Mouse (Mus musculus) stomach, embryonic 16.5 days (tissue): ENCODE results near the gene Sdr39u1. TPM values are rescaled to one million over a fixed set of nuclear protein-coding genes. Genes with fewer than 3 reads are reported as not detected.
A peak's percentile ranks its signal among the peaks of the same experiment; 100 is the strongest.

Source experiments
- ATAC-seq: fragments of 200-750 bp; cut with Nextera tagmentation; 2 replicates; pipeline ENCODE4 v1.8.0; 2017; ENCODE audit warnings: moderate number of reproducible peaks, moderate TSS enrichment; ENCODE audit not compliant: insufficient read depth, low FRiP score
- H3K27ac ChIP-seq: fragments of 300-500 bp; sonication (generic); 2 replicates; pipeline ENCODE4 v1.5.1; 2014; ENCODE audit warnings: low read length
- H3K27me3 ChIP-seq: fragments of 300-500 bp; sonication (generic); 2 replicates; pipeline ENCODE4 v1.6.1; 2014; ENCODE audit warnings: low read length, control low read depth, mixed read lengths; ENCODE audit not compliant: control insufficient read depth, insufficient read depth
- H3K36me3 ChIP-seq: fragments of 300-500 bp; sonication (generic); 2 replicates; pipeline ENCODE4 v1.6.1; 2014; ENCODE audit warnings: low read length; ENCODE audit not compliant: control insufficient read depth, insufficient read depth
- H3K4me1 ChIP-seq: fragments of 300-500 bp; sonication (generic); 2 replicates; pipeline ENCODE4 v1.6.1; 2014; ENCODE audit warnings: low read length, control low read depth, mixed read lengths; ENCODE audit not compliant: control insufficient read depth, insufficient read depth
- H3K4me2 ChIP-seq: fragments of 300-500 bp; sonication (generic); 2 replicates; pipeline ENCODE4 v1.6.1; 2014; ENCODE audit warnings: low read depth, low read length, mixed read lengths
- H3K4me3 ChIP-seq: fragments of 300-500 bp; sonication (generic); replicated peaks from 2 replicates; pipeline ENCODE4 v1.5.1; 2014; ENCODE audit warnings: mild to moderate bottlenecking, low read length
- H3K9ac ChIP-seq: fragments of 300-500 bp; sonication (generic); 2 replicates; pipeline ENCODE4 v1.6.1; 2014; ENCODE audit warnings: low read length
- H3K9me3 ChIP-seq: fragments of 300-500 bp; sonication (generic); replicated peaks from 2 replicates; pipeline ENCODE4 v1.6.1; 2016; ENCODE audit warnings: low read length, control low read depth; ENCODE audit not compliant: control insufficient read depth
- WGBS: fragments of 180-500 bp; shearing (Covaris S2); extraction: QIAGEN DNeasy Blood & Tissue Kit; methylation state at CpG from one replicate; pipeline ENCODE4 v1.1.7; 2014; 5-methylcytosine and 5-hydroxymethylcytosine counted together
- polyA plus RNA-seq: library from polyadenylated mRNA; unstranded; fragments of >200 nt; fragmentation: Nextera tagmentation; extraction: Ambion mirVana; gene quantifications from 2 replicates; pipeline ENCODE4 v1.2.1, GENCODE M21; 2015

Sdr39u1 gene
- polyA plus RNA-seq, 1 experiment from 2014 or later: 66.5 TPM

GRCm38 (mm10) chr14:55885791-55886271, 14.3 kb downstream of the Sdr39u1 start:
- Histone ChIP-seq H3K4me2 (peak overlapping the region; percentile 84), H3K27ac (peak overlapping the region; percentile 97), H3K27me3 (no peaks in the 10 kb centered on the region), H3K4me3 (peak overlapping the region; percentile 75), H3K4me1 (peaks cover 22% of the 10 kb centered on the region), H3K9ac (peak overlapping the region; percentile 92), H3K36me3 (peaks cover 17% of the 10 kb centered on the region), H3K9me3 (no peaks in the 10 kb centered on the region)
- 3% methylated on average over 16 of the region's 16 CpGs for WGBS
- ATAC-seq: no peak

- WGBS: under 1% methylated on average over 20 of the region's 30 CpGs
- Histone ChIP-seq H3K9me3 (no peaks in the 10 kb centered on the region), H3K27ac (peak overlapping the region; percentile 97), H3K36me3 (peaks cover 17% of the 10 kb centered on the region), H3K4me1 (peaks cover 22% of the 10 kb centered on the region), H3K9ac (peak overlapping the region; percentile 92), H3K4me2 (peak overlapping the region; percentile 84), H3K4me3 (peak overlapping the region; percentile 75), H3K27me3 (no peaks in the 10 kb centered on the region)
- peak; percentile 69 for ATAC-seq
Observed at GRCm38 (mm10) chr14:55885114-55885790, 14.8 kb downstream of the Sdr39u1 start.

GRCm38 (mm10) chr14:55884713-55885113, 15.4 kb downstream of the Sdr39u1 start, which contains the start of gene Khnyn:
Gene Khnyn (plus strand): TSS chr14:55884947.
- Histone ChIP-seq H3K36me3 (peaks cover 14% of the 10 kb centered on the region), H3K4me2 (peak within 1 kb of the TSS; percentile 84), H3K4me1 (peaks cover 22% of the 10 kb centered on the region), H3K27ac (peak within 1 kb of the TSS; percentile 97), H3K27me3 (no peaks in the 10 kb centered on the region), H3K4me3 (peak within 1 kb of the TSS; percentile 75), H3K9me3 (no peaks in the 10 kb centered on the region), H3K9ac (peak within 1 kb of the TSS; percentile 92)
- ATAC-seq: peak; percentile 94
- WGBS: under 1% methylated on average over 30 of the region's 30 CpGs

- peak within 1 kb of the TSS; percentile 84 for H3K4me2 ChIP-seq
- peak within 1 kb of the TSS; percentile 75 for H3K4me3 ChIP-seq
- H3K9ac ChIP-seq: peak within 1 kb of the TSS; percentile 92
- 39% methylated on average over 4 of the region's 4 CpGs for WGBS
- H3K27ac ChIP-seq: peak within 1 kb of the TSS; percentile 97
- peak; percentile 23; the same call in 1 of the 2 replicates for ATAC-seq
- no peaks in the 10 kb centered on the region for H3K27me3 ChIP-seq
- peaks cover 9% of the 10 kb centered on the region for H3K36me3 ChIP-seq
- peaks cover 22% of the 10 kb centered on the region for H3K4me1 ChIP-seq
- no peaks in the 10 kb centered on the region for H3K9me3 ChIP-seq
Observed at GRCm38 (mm10) chr14:55884166-55884565, 15.9 kb downstream of the Sdr39u1 start, which contains the start of gene Cbln3. Gene Cbln3 (minus strand): TSS chr14:55884392.

GRCm38 (mm10) chr14:55883663-55884062, 16.4 kb downstream of the Sdr39u1 start:
- Histone ChIP-seq H3K4me1 (peaks cover 22% of the 10 kb centered on the region), H3K4me2 (peak overlapping the region; percentile 84; the same call in 1 of the 2 replicates), H3K4me3 (no peak overlapping the region), H3K27ac (peak overlapping the region; percentile 97), H3K9ac (peak overlapping the region; percentile 92), H3K9me3 (no peaks in the 10 kb centered on the region), H3K36me3 (peaks cover 5% of the 10 kb centered on the region; the same call in 1 of the 2 replicates), H3K27me3 (no peaks in the 10 kb centered on the region)
- no peak for ATAC-seq
- WGBS: 90% methylated on average over 12 of the region's 12 CpGs

- Histone ChIP-seq H3K27me3 (no peaks in the 10 kb centered on the region), H3K9me3 (no peaks in the 10 kb centered on the region), H3K27ac (peak overlapping the region; percentile 71; the same call in 1 of the 2 replicates), H3K36me3 (peaks cover 5% of the 10 kb centered on the region; the same call in 1 of the 2 replicates), H3K9ac (peak overlapping the region; percentile 28; the same call in 1 of the 2 replicates), H3K4me2 (no peak overlapping the region), H3K4me1 (peaks cover 22% of the 10 kb centered on the region), H3K4me3 (no peak overlapping the region)
- WGBS: 91% methylated on average over 13 of the region's 13 CpGs
- ATAC-seq: no peak
Observed at GRCm38 (mm10) chr14:55883149-55883661, 16.9 kb downstream of the Sdr39u1 start.

- H3K4me1 ChIP-seq: peaks cover 28% of the 10 kb centered on the region
- H3K4me3 ChIP-seq: no peak overlapping the region
- no peak overlapping the region for H3K4me2 ChIP-seq
- peak overlapping the region; percentile 71 for H3K27ac ChIP-seq
- 43% methylated on average over 6 of the region's 6 CpGs for WGBS
- 0 out of 2 replicates have a peak overlapping the region, but pooled peaks have one; percentile 28 for H3K9ac ChIP-seq
- no peaks in the 10 kb centered on the region for H3K9me3 ChIP-seq
- peak; percentile 35; the same call in 1 of the 2 replicates for ATAC-seq
- peaks cover under 1% of the 10 kb centered on the region; the same call in 1 of the 2 replicates for H3K36me3 ChIP-seq
- H3K27me3 ChIP-seq: no peaks in the 10 kb centered on the region
Observed at GRCm38 (mm10) chr14:55882171-55882641, 17.9 kb downstream of the Sdr39u1 start.

- no peak for ATAC-seq
- Histone ChIP-seq H3K4me2 (no peak overlapping the region), H3K36me3 (no peaks in the 10 kb centered on the region), H3K4me3 (no peak overlapping the region), H3K4me1 (peaks cover 20% of the 10 kb centered on the region), H3K9ac (no peak overlapping the region), H3K27me3 (no peaks in the 10 kb centered on the region), H3K27ac (no peak overlapping the region), H3K9me3 (no peaks in the 10 kb centered on the region)
- WGBS: 75% methylated on average over 8 of the region's 8 CpGs
Observed at GRCm38 (mm10) chr14:55880982-55881381, 19.1 kb downstream of the Sdr39u1 start.

GRCm38 (mm10) chr14:55879623-55880022, 20.5 kb downstream of the Sdr39u1 start:
- H3K4me3 ChIP-seq: no peak overlapping the region
- H3K36me3 ChIP-seq: no peaks in the 10 kb centered on the region
- H3K9me3 ChIP-seq: no peaks in the 10 kb centered on the region
- 30% methylated on average over 1 of the region's 1 CpGs for WGBS
- no peak overlapping the region for H3K27ac ChIP-seq
- H3K9ac ChIP-seq: no peak overlapping the region
- no peak for ATAC-seq
- H3K4me1 ChIP-seq: peaks cover 19% of the 10 kb centered on the region
- no peaks in the 10 kb centered on the region for H3K27me3 ChIP-seq
- no peak overlapping the region for H3K4me2 ChIP-seq
